In the genomic region with DNA sequence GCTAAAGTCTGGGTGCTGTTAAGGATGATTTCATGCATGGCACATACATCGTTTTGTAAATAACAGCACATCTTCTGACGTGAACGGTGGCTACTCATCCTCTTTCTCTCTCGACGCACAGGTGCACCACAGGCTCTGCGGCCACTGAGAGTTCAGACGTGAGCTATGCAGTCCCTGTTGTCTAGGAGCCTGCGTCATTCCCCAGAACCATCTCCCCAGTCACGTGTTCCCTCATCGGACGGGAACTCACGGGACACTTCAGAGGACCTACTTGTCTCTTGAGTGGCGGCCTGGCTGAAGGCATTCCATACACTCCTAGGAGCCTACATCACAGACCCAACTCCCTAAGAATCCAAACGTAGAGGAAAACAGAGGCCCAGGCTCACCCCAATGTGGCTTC, we compare ENCODE assay signal across 12 mouse cellular contexts. TPM values are rescaled to one million over a fixed set of nuclear protein-coding genes. Genes with fewer than 3 reads are reported as not detected.
A peak's percentile ranks its signal among the peaks of the same experiment; 100 is the strongest.
DNase-seq lines count a peak whose midpoint lies in the region; ATAC-seq and TF ChIP-seq lines count a peak whose summit lies in the region.
"Had no signal": no experiment of that assay in that cellular context is flagged by ENCODE, and none has a peak within 500 bp of the region (broad histone marks: within the 10 kb centered on the region; RNA-seq: fewer than 3 reads in every experiment).

No protein-coding gene starts in this region.

- no peaks in the 10 kb centered on the region for H3K36me3 ChIP-seq in heart, embryonic 10.5 days
- H3K36me3 ChIP-seq: limb, embryonic 15.5 days had no signal

- no peak for ATAC-seq in monocyte, adult 5-6 weeks (replicated peaks; ENCODE audit: insufficient number of reproducible peaks, low FRiP score, low TSS enrichment, poor library complexity, severe bottlenecking)
- ATAC-seq: intestine, postnatal 0 days had no signal

- DNase-seq in heart, embryonic 10.5 days (ENCODE audit: low spot score): peak; percentile 88
- DNase-seq in heart, adult 8-10 months (ENCODE audit: low spot score): no peak
- peak; percentile 76 to 83 for DNase-seq in lung, adult 18-20 months
- DNase-seq in lung, postnatal 14 days: no peak
- peak; percentile 60 for DNase-seq in lung, adult 2 months
- DNase-seq in spleen, postnatal 14 days (ENCODE audit: low spot score in 2 of 2): no peak
- DNase-seq: gastrocnemius, postnatal 25 days; kidney, postnatal 10 days had no signal

- H3K27me3 ChIP-seq in heart, embryonic 10.5 days (ENCODE audit: insufficient read depth, poor library complexity, severe bottlenecking): no peaks in the 10 kb centered on the region

- peak overlapping the region; percentile 40; the same call in 1 of the 2 replicates for H3K4me3 ChIP-seq in heart, embryonic 10.5 days
- no peak overlapping the region for H3K4me3 ChIP-seq in lung, adult 2 months (replicated peaks; ENCODE audit: extremely low read depth, low read depth, low read length)

- peak overlapping the region; percentile 77; the same call in 1 of the 2 replicates for H3K27ac ChIP-seq in heart, embryonic 10.5 days
- H3K27ac ChIP-seq: hindbrain, embryonic 14.5 days; limb, embryonic 15.5 days had no signal

- peaks cover 48% of the 10 kb centered on the region for H3K4me1 ChIP-seq in heart, embryonic 10.5 days
- H3K4me1 ChIP-seq in lung, adult 2 months (ENCODE audit: control insufficient read depth, insufficient read depth, low read length): peaks cover 8% of the 10 kb centered on the region

- no peaks in the 10 kb centered on the region for H3K9me3 ChIP-seq in heart, embryonic 10.5 days
- H3K9me3 ChIP-seq: limb, embryonic 15.5 days had no signal

- no peak for TF ChIP-seq CTCF in lung, adult 2 months (IDR thresholded peaks at IDR 0.05; ENCODE audit: insufficient read depth, low read length)

- WGBS in heart, embryonic 10.5 days: 18% methylated on average over 14 of the region's 14 CpGs
- WGBS in lung, adult 2 months: 58% methylated on average over 14 of the region's 14 CpGs

- no peak for TF ChIP-seq POLR2A in lung, adult 2 months (IDR thresholded peaks at IDR 0.05; ENCODE audit: borderline replicate concordance, extremely low read depth, low read depth, low read length)

RNA-seq across cellular contexts. Expression of a gene that starts 1.1 kb away (rescaled TPM):
- 55.0 and 59.9 TPM in 2 replicates for polyA plus RNA-seq in heart, embryonic 10.5 days (2016; fragmentation: Nextera tagmentation; extraction: Ambion mirVana)
- 10 to 100 TPM; 86.1 to 99.8 (median 92.6) TPM for total RNA-seq in heart, adult 8-10 months (2022)
- 113 and 118 TPM in 2 replicates for polyA plus RNA-seq in lung, adult 2 months (2012; rRNA removed)
- total RNA-seq in monocyte, adult 5-6 weeks (2017): 179 to 332 TPM (median 268 TPM) in 3 replicates

Comparison
In these comparisons a context has a peak if more than half of its experiments do, and no peak if none do; other contexts are left out.
1. DNase-seq: peak in heart, embryonic 10.5 days (single experiment), lung, adult 18-20 months (2 of 2) and lung, adult 2 months (single experiment); none in heart, adult 8-10 months (single experiment), lung, postnatal 14 days (single experiment) and spleen, postnatal 14 days (0 of 2).